Mouse (Mus musculus): Measurements from ENCODE around the gene Magi3. TPM values are rescaled to one million over a fixed set of nuclear protein-coding genes. Genes with fewer than 3 reads are reported as not detected.
A peak's percentile ranks its signal among the peaks of the same experiment; 100 is the strongest.

The Magi3 gene
- total RNA-seq (2014; rRNA removed): 17.7 and 20.4 TPM in 2 replicates
- polyA plus RNA-seq (2012; rRNA removed): 5.0 and 5.1 TPM in 2 replicates

GRCm38 (mm10) chr3:104220295-104220965 is at the start of gene Magi3:
Magi3 (minus strand) TSS chr3:104220374.
- peak; percentile 98 for DNase-seq (ENCODE audit: extremely low read depth, low read depth, low spot score)
- peak within 1 kb of the TSS; percentile 96 for H3K9ac ChIP-seq (ENCODE audit: low read depth, low read length)
- peak within 1 kb of the TSS; percentile 96 for H3K4me3 ChIP-seq (ENCODE audit: insufficient read depth, low read depth, low read length)
- TF ChIP-seq CTCF (IDR thresholded peaks at IDR 0.05; ENCODE audit: low read depth, low read length): no peak
- TF ChIP-seq POLR2A (IDR thresholded peaks at IDR 0.05; ENCODE audit: extremely low read depth, insufficient read depth, low read length): peak; percentile 97
- H3K27me3 ChIP-seq (ENCODE audit: control insufficient read depth, insufficient read depth, low read length): no peaks in the 10 kb centered on the region
- under 1% methylated on average over 40 of the region's 46 CpGs for WGBS
- H3K4me1 ChIP-seq (ENCODE audit: control insufficient read depth, insufficient read depth, low read length): peaks cover 8% of the 10 kb centered on the region
- no peaks in the 10 kb centered on the region for H3K36me3 ChIP-seq (ENCODE audit: control insufficient read depth, insufficient read depth, low read length)
- peaks cover 6% of the 10 kb centered on the region; the same call in 1 of the 2 replicates for H3K79me2 ChIP-seq (ENCODE audit: control insufficient read depth, insufficient read depth, low read length)
- peak within 1 kb of the TSS; percentile 90 for H3K27ac ChIP-seq (replicated peaks; ENCODE audit: insufficient read depth, low read depth, low read length)

GRCm38 (mm10) chr3:104264530-104265145 is 44.5 kb upstream of the Magi3 start:
- WGBS: 93% methylated on average over 6 of the region's 6 CpGs
- no peak for DNase-seq (ENCODE audit: extremely low read depth, low read depth, low spot score)
- no peaks in the 10 kb centered on the region for H3K79me2 ChIP-seq (ENCODE audit: control insufficient read depth, insufficient read depth, low read length)

GRCm38 (mm10) chr3:104260221-104260620 is 40.0 kb upstream of the Magi3 start:
- Histone ChIP-seq H3K4me3 (ENCODE audit: insufficient read depth, low read depth, low read length) (no peak overlapping the region), H3K9ac (ENCODE audit: low read depth, low read length) (no peak overlapping the region), H3K27me3 (ENCODE audit: control insufficient read depth, insufficient read depth, low read length) (no peaks in the 10 kb centered on the region), H3K4me1 (ENCODE audit: control insufficient read depth, insufficient read depth, low read length) (no peaks in the 10 kb centered on the region), H3K36me3 (ENCODE audit: control insufficient read depth, insufficient read depth, low read length) (no peaks in the 10 kb centered on the region), H3K27ac (replicated peaks; ENCODE audit: insufficient read depth, low read depth, low read length) (no peak overlapping the region), H3K79me2 (ENCODE audit: control insufficient read depth, insufficient read depth, low read length) (no peaks in the 10 kb centered on the region)
- TF ChIP-seq POLR2A (IDR thresholded peaks at IDR 0.05; ENCODE audit: extremely low read depth, insufficient read depth, low read length) (no peak), CTCF (IDR thresholded peaks at IDR 0.05; ENCODE audit: low read depth, low read length) (no peak)
- 90% methylated on average over 5 of the region's 5 CpGs for WGBS
- DNase-seq (ENCODE audit: extremely low read depth, low read depth, low spot score): no peak

More at GRCm38 (mm10) chr3:104264530-104265145, 44.5 kb upstream of the Magi3 start:
- Histone ChIP-seq H3K27ac (replicated peaks; ENCODE audit: insufficient read depth, low read depth, low read length) (no peak overlapping the region), H3K27me3 (ENCODE audit: control insufficient read depth, insufficient read depth, low read length) (no peaks in the 10 kb centered on the region), H3K9ac (ENCODE audit: low read depth, low read length) (no peak overlapping the region), H3K36me3 (ENCODE audit: control insufficient read depth, insufficient read depth, low read length) (no peaks in the 10 kb centered on the region), H3K4me1 (ENCODE audit: control insufficient read depth, insufficient read depth, low read length) (no peaks in the 10 kb centered on the region), H3K4me3 (ENCODE audit: insufficient read depth, low read depth, low read length) (no peak overlapping the region)
- TF ChIP-seq POLR2A (IDR thresholded peaks at IDR 0.05; ENCODE audit: extremely low read depth, insufficient read depth, low read length): no peak
- no peak for TF ChIP-seq CTCF (IDR thresholded peaks at IDR 0.05; ENCODE audit: low read depth, low read length)

- H3K4me3 ChIP-seq (ENCODE audit: insufficient read depth, low read depth, low read length): no peak overlapping the region
- H3K27ac ChIP-seq (replicated peaks; ENCODE audit: insufficient read depth, low read depth, low read length): no peak overlapping the region
- H3K27me3 ChIP-seq (ENCODE audit: control insufficient read depth, insufficient read depth, low read length): no peaks in the 10 kb centered on the region
- WGBS: 90% methylated on average over 4 of the region's 4 CpGs
- H3K9ac ChIP-seq (ENCODE audit: low read depth, low read length): no peak overlapping the region
- H3K79me2 ChIP-seq (ENCODE audit: control insufficient read depth, insufficient read depth, low read length): no peaks in the 10 kb centered on the region
- no peaks in the 10 kb centered on the region for H3K4me1 ChIP-seq (ENCODE audit: control insufficient read depth, insufficient read depth, low read length)
- no peak for DNase-seq (ENCODE audit: extremely low read depth, low read depth, low spot score)
- no peaks in the 10 kb centered on the region for H3K36me3 ChIP-seq (ENCODE audit: control insufficient read depth, insufficient read depth, low read length)
- TF ChIP-seq POLR2A (IDR thresholded peaks at IDR 0.05; ENCODE audit: extremely low read depth, insufficient read depth, low read length) (no peak), CTCF (IDR thresholded peaks at IDR 0.05; ENCODE audit: low read depth, low read length) (no peak)
These were observed 39.0 kb upstream of the Magi3 start for GRCm38 (mm10) chr3:104259168-104259567.

GRCm38 (mm10) chr3:104257041-104257440 is 36.9 kb upstream of the Magi3 start:
- no peak for DNase-seq (ENCODE audit: extremely low read depth, low read depth, low spot score)
- Histone ChIP-seq H3K27ac (replicated peaks; ENCODE audit: insufficient read depth, low read depth, low read length) (no peak overlapping the region), H3K79me2 (ENCODE audit: control insufficient read depth, insufficient read depth, low read length) (no peaks in the 10 kb centered on the region), H3K4me3 (ENCODE audit: insufficient read depth, low read depth, low read length) (no peak overlapping the region), H3K27me3 (ENCODE audit: control insufficient read depth, insufficient read depth, low read length) (no peaks in the 10 kb centered on the region), H3K4me1 (ENCODE audit: control insufficient read depth, insufficient read depth, low read length) (no peaks in the 10 kb centered on the region), H3K9ac (ENCODE audit: low read depth, low read length) (no peak overlapping the region), H3K36me3 (ENCODE audit: control insufficient read depth, insufficient read depth, low read length) (no peaks in the 10 kb centered on the region)
- 35% methylated on average over 3 of the region's 3 CpGs for WGBS
- TF ChIP-seq POLR2A (IDR thresholded peaks at IDR 0.05; ENCODE audit: extremely low read depth, insufficient read depth, low read length) (no peak), CTCF (IDR thresholded peaks at IDR 0.05; ENCODE audit: low read depth, low read length) (no peak)

GRCm38 (mm10) chr3:104253760-104254159 is 33.6 kb upstream of the Magi3 start:
- no peak for DNase-seq (ENCODE audit: extremely low read depth, low read depth, low spot score)
- Histone ChIP-seq H3K27ac (replicated peaks; ENCODE audit: insufficient read depth, low read depth, low read length) (no peak overlapping the region), H3K4me3 (ENCODE audit: insufficient read depth, low read depth, low read length) (no peak overlapping the region), H3K79me2 (ENCODE audit: control insufficient read depth, insufficient read depth, low read length) (no peaks in the 10 kb centered on the region), H3K9ac (ENCODE audit: low read depth, low read length) (no peak overlapping the region), H3K36me3 (ENCODE audit: control insufficient read depth, insufficient read depth, low read length) (no peaks in the 10 kb centered on the region), H3K27me3 (ENCODE audit: control insufficient read depth, insufficient read depth, low read length) (no peaks in the 10 kb centered on the region), H3K4me1 (ENCODE audit: control insufficient read depth, insufficient read depth, low read length) (no peaks in the 10 kb centered on the region)
- TF ChIP-seq CTCF (IDR thresholded peaks at IDR 0.05; ENCODE audit: low read depth, low read length): no peak
- WGBS: 67% methylated on average over 3 of the region's 3 CpGs

All from liver, adult 2 months (tissue).